Mouse (Mus musculus) MEL (cell line): ENCODE data around the gene Samhd1. TPM values are rescaled to one million over a fixed set of nuclear protein-coding genes. Genes with fewer than 3 reads are reported as not detected.

ENCODE experiments used
- DNase-seq: peaks from one replicate; pipeline ENCODE4 v3.0.0; 2011; ENCODE audit warnings: low read depth, low spot score
- H3K27ac ChIP-seq: 2 replicates; pipeline ENCODE4 v1.5.1; 2012; ENCODE audit warnings: low read depth, mild to moderate bottlenecking, control low read depth, low read length, moderate library complexity; ENCODE audit not compliant: control insufficient read depth
- H3K27me3 ChIP-seq, 2 experiments: fragments of 150-350 bp in 1 of 2; sonication (generic) in 1 of 2; 2 replicates each; pipeline ENCODE4 v1.6.1; 2012; ENCODE audit warnings: low read length in 2 of 2, mild to moderate bottlenecking in 2 of 2, improper control_type of control experiment in 1 of 2, moderate library complexity in 1 of 2; ENCODE audit not compliant: insufficient read depth in 2 of 2, control insufficient read depth in 1 of 2
- H3K36me3 ChIP-seq, 2 experiments: 2 replicates each; pipeline ENCODE4 v1.6.1; 2012 to 2014; ENCODE audit warnings: low read length in 2 of 2, improper control_type of control experiment in 1 of 2, inconsistent platforms in 1 of 2, mild to moderate bottlenecking in 1 of 2; ENCODE audit not compliant: insufficient read depth in 2 of 2, control insufficient read depth in 1 of 2
- H3K4me1 ChIP-seq, 2 experiments: fragments of 150-350 bp in 1 of 2; sonication (generic) in 1 of 2; 2 replicates each; pipeline ENCODE4 v1.6.1; 2012; ENCODE audit warnings: low read length in 2 of 2, improper control_type of control experiment in 1 of 2, mild to moderate bottlenecking in 1 of 2; ENCODE audit not compliant: insufficient read depth in 2 of 2, control insufficient read depth in 1 of 2
- H3K4me3 ChIP-seq, 2 experiments: fragments of 150-350 bp in 1 of 2; sonication (generic) in 1 of 2; 2 replicates each; pipeline ENCODE4 v1.5.1; 2012; ENCODE audit warnings: low read depth in 2 of 2, low read length in 2 of 2, mild to moderate bottlenecking in 2 of 2, moderate library complexity in 2 of 2, control low read depth in 1 of 2, improper control_type of control experiment in 1 of 2; ENCODE audit not compliant: control insufficient read depth in 1 of 2, insufficient read depth in 1 of 2
- H3K79me2 ChIP-seq: 2 replicates; pipeline ENCODE4 v1.6.1; 2012; ENCODE audit warnings: mild to moderate bottlenecking, low read length, moderate library complexity; ENCODE audit not compliant: control insufficient read depth, poor library complexity, insufficient read depth
- H3K9ac ChIP-seq: 2 replicates; pipeline ENCODE4 v1.6.1; 2012; ENCODE audit warnings: low read depth, mild to moderate bottlenecking, control low read depth, low read length, moderate library complexity; ENCODE audit not compliant: control insufficient read depth, poor library complexity, severe bottlenecking
- H3K9me3 ChIP-seq: fragments of 150-350 bp; sonication (generic); replicated peaks from 2 replicates; pipeline ENCODE4 v1.6.1; 2012; ENCODE audit warnings: mild to moderate bottlenecking, low read length, improper control_type of control experiment, moderate library complexity; ENCODE audit not compliant: insufficient read depth
- E2F4 ChIP-seq: IDR thresholded peaks from 2 replicates; pipeline ENCODE4 v1.6.1; 2011; ENCODE audit warnings: low read depth, low read length, improper control_type of control experiment, borderline replicate concordance
- ELF1 ChIP-seq: IDR thresholded peaks from 2 replicates; pipeline ENCODE4 v1.6.1; 2014; ENCODE audit warnings: low read depth, mild to moderate bottlenecking, inconsistent platforms, low read length, improper control_type of control experiment, moderate library complexity
- HCFC1 ChIP-seq: IDR thresholded peaks from 2 replicates; pipeline ENCODE4 v1.6.1; 2012; ENCODE audit warnings: low read depth, mild to moderate bottlenecking, inconsistent platforms, low read length, improper control_type of control experiment, moderate library complexity
- KAT2A ChIP-seq: conservative IDR thresholded peaks from 2 replicates; pipeline ENCODE4 v1.6.1; 2012; ENCODE audit warnings: low read depth, low read length, improper control_type of control experiment, inconsistent platforms
- MAX ChIP-seq: IDR thresholded peaks from 2 replicates; pipeline ENCODE4 v1.6.1; 2011; ENCODE audit warnings: low read length, improper control_type of control experiment
- MYB ChIP-seq: IDR thresholded peaks from 2 replicates; pipeline ENCODE4 v1.6.1; 2011; ENCODE audit warnings: mild to moderate bottlenecking, low read depth, low read length, improper control_type of control experiment
- POLR2A ChIP-seq, 2 experiments: IDR thresholded peaks; 2 replicates each; pipeline ENCODE4 v1.6.1; 2011 to 2012; ENCODE audit warnings: low read length in 2 of 2, mild to moderate bottlenecking in 2 of 2, control low read depth in 1 of 2, improper control_type of control experiment in 1 of 2, low read depth in 1 of 2, moderate library complexity in 1 of 2; ENCODE audit not compliant: control insufficient read depth in 1 of 2, insufficient read depth in 1 of 2, poor library complexity in 1 of 2
- RAD21 ChIP-seq: IDR thresholded peaks from 2 replicates; pipeline ENCODE4 v1.6.1; 2011; ENCODE audit warnings: mild to moderate bottlenecking, low read depth, low read length, improper control_type of control experiment
- TBP ChIP-seq: IDR thresholded peaks from 2 replicates; pipeline ENCODE4 v1.8.0; 2011; ENCODE audit warnings: low read depth, low read length, improper control_type of control experiment
- UBTF ChIP-seq: IDR thresholded peaks from 2 replicates; pipeline ENCODE4 v1.6.1; 2012; ENCODE audit warnings: low read depth, mild to moderate bottlenecking, inconsistent platforms, low read length, improper control_type of control experiment, moderate library complexity, borderline replicate concordance; ENCODE audit not compliant: insufficient read depth
- USF1 ChIP-seq: IDR thresholded peaks from 2 replicates; pipeline ENCODE4 v1.6.1; 2014; ENCODE audit warnings: low read depth, mild to moderate bottlenecking, inconsistent platforms, low read length, improper control_type of control experiment, moderate library complexity
- ZC3H11A ChIP-seq: IDR thresholded peaks from 2 replicates; pipeline ENCODE4 v1.6.1; 2012; ENCODE audit warnings: low read depth, mild to moderate bottlenecking, inconsistent platforms, low read length, improper control_type of control experiment
- ZNF384 ChIP-seq: IDR thresholded peaks from 2 replicates; pipeline ENCODE4 v1.6.1; 2012; ENCODE audit warnings: low read depth, mild to moderate bottlenecking, inconsistent platforms, low read length, improper control_type of control experiment
- polyA plus RNA-seq, 2 experiments: library from polyadenylated mRNA; stranded (reverse) in 1 of 2; unstranded in 1 of 2; fragments of >175 nt in 1 of 2; fragments of >200 nt in 1 of 2; gene quantifications; 2 replicates each; pipeline versions ENCODE4 v1.2.1 to v1.2.4; 2012; ENCODE audit warnings: low replicate concordance in 2 of 2, low read depth in 1 of 2; ENCODE audit not compliant: insufficient read length in 2 of 2, insufficient read depth in 1 of 2, missing spikeins in 1 of 2
- total RNA-seq: library from RNA; depleted of rRNA; stranded (reverse); fragments of 300-350 nt; gene quantifications from 2 replicates; pipeline ENCODE4 v1.2.3, GENCODE M21; 2012

The Samhd1 gene
- total and polyA plus RNA-seq, 3 experiments, result 15.7 to 76.8 (median 50.5) TPM

GRCm38 (mm10) chr2:157057758-157058157, 77.3 kb downstream of the Samhd1 start:
- H3K36me3 ChIP-seq, result no peaks in the 10 kb centered on the region
- TF ChIP-seq ZNF384 (no peak), MYB (no peak), MAX (no peak)
- TF ChIP-seq, all 39 proteins: peak for 0
- Histone ChIP-seq H3K27ac (no peak overlapping the region), H3K4me1 (no peaks in the 10 kb centered on the region), H3K79me2 (no peaks in the 10 kb centered on the region), H3K4me3 (no peak overlapping the region), H3K9me3 (no peaks in the 10 kb centered on the region), H3K27me3 (peaks cover 0 to 4% of the 10 kb centered on the region in 2 experiments; a peak in 2 of 4 replicates), H3K9ac (no peak overlapping the region)
- DNase-seq, result no peak

GRCm38 (mm10) chr2:157057186-157057585, 77.9 kb downstream of the Samhd1 start:
- TF ChIP-seq USF1 (no peak), UBTF (no peak)
- Histone ChIP-seq H3K9ac (no peak overlapping the region), H3K4me3 (no peak overlapping the region), H3K9me3 (no peaks in the 10 kb centered on the region), H3K27me3 (peaks cover 0 to 4% of the 10 kb centered on the region in 2 experiments; a peak in 2 of 4 replicates), H3K36me3 (no peaks in the 10 kb centered on the region), H3K4me1 (no peaks in the 10 kb centered on the region), H3K79me2 (no peaks in the 10 kb centered on the region), H3K27ac (no peak overlapping the region)
- no peak for DNase-seq

GRCm38 (mm10) chr2:157055721-157056120, 79.3 kb downstream of the Samhd1 start:
- Histone ChIP-seq H3K4me3 (no peak overlapping the region), H3K9ac (no peak overlapping the region), H3K36me3 (no peaks in the 10 kb centered on the region), H3K27ac (no peak overlapping the region)
- DNase-seq, result no peak
- TF ChIP-seq ELF1 (no peak), POLR2A (IDR thresholded peaks at IDR 0.05; ENCODE audit: control insufficient read depth in 1 of 2, insufficient read depth in 1 of 2, low read depth in 1 of 2, low read length in 2 of 2, poor library complexity in 1 of 2) (no peak), KAT2A (no peak), TBP (no peak), RAD21 (no peak), HCFC1 (no peak), ZC3H11A (no peak), E2F4 (no peak), ZNF384 (no peak)
- TF ChIP-seq, all 39 proteins: peak for 0
- H3K79me2 ChIP-seq, result no peaks in the 10 kb centered on the region
- H3K27me3 ChIP-seq, result peaks cover 0 to 4% of the 10 kb centered on the region in 2 experiments; a peak in 2 of 4 replicates
- H3K4me1 ChIP-seq, result no peaks in the 10 kb centered on the region
- H3K9me3 ChIP-seq, result no peaks in the 10 kb centered on the region
